Mouse (Mus musculus) T-cell, adult 2 months (primary cell): ENCODE results near the gene Tmprss7.

Experiments
- DNase-seq: peaks from one replicate; pipeline ENCODE4 v3.0.0; 2022; ENCODE audit warnings: low spot score

Tmprss7 gene

GRCm38 (mm10) chr16:45625342-45625741, 68.1 kb downstream of the Tmprss7 start:
- DNase-seq, result no peak

- DNase-seq, result no peak
Observed at GRCm38 (mm10) chr16:45624791-45625190, 68.7 kb downstream of the Tmprss7 start.

DNA sequence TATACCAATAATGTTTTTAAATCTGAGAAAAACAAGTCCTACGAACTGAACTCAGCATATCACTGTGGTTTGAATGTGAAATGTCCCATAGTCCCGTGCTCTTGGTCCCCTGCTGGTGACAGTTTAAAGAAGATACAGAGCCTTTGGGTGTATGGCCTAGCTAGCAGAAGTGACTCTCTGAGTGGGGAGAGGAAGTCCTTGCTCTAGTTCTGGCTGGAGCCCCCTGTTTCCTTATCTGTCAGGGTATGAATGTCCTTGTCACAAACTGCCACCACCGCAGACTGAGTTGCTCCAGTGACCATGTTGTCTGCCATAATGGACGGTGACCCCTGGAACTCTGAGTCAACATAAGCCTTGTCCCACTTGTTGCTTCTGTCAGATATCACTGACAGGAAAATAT, 70.2 kb downstream of the Tmprss7 start:
- no peak for DNase-seq

DNA sequence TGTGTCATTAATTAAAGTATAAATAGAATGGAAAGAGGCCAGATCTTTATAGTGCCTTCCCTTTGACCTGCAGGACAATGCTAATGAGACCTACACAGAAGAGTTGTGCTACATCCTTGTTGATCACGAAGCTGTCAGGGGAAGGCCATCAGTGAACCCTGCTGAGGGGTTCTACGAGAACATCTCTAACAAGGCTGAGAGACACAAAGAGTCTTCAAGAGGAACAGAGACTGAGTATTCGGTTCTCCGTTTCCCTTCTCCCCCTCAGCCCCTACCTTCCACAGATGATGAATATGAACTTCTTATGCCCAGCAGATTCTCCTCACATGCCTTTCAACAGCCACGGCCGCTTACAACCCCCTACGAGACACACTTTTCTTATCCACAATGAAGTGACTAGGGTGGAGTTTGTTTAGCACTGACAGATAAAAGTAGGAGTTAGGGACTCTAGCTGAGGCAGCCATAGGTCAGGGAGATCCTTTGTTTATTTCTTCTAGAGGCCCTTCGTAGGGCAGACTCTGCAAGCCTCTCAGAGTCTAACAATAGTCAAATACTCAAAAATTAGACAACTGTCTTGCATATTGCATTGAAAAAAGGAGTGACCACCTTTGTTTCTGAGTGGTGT, 73.6 kb downstream of the Tmprss7 start:
- no peak for DNase-seq

DNA sequence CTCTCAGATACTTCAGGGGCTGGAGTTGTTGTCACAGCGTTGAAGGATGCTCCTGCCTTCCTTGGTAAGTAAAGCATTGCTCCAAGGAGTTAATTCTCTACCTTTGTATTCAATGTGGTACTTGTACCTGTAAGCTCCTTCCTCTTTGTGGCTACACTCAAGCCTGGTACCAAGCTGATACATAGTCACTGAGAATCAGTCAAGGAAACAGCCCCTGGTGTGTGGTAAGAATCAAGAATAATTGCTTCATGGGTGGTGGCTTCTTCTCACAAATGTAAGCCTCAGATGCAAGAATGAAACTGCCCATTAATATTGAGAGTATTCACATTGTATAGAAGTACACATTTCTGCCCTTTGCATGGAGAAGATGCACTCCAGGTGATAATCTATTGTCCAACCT, 77.5 kb downstream of the Tmprss7 start:
- DNase-seq, result no peak

- DNase-seq, result no peak
Observed at GRCm38 (mm10) chr16:45613247-45613646, 80.2 kb downstream of the Tmprss7 start.

GRCm38 (mm10) chr16:45610267-45610666, 83.2 kb downstream of the Tmprss7 start, which contains the start of gene Gcsam:
Gcsam (plus strand) TSS chr16:45610380.
- no peak for DNase-seq

DNA sequence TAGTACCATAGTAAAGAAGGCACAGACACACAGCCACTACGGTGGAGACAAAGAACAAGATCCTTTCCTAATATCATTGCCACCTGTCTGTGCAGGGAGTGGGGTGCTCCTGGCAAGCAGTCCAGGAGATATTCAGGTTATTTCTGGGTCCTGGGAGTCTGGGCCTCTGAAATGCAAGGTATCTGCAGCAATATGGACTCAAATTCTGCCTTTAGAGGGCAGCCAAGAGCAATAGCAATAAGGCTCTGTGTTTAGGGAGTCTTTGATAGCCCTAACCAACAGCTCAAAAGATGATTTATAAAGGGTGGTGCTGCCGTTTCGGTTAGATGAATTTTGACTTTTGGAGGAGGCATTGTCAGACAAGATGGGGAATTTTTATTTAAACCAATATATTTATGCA, 84.2 kb downstream of the Tmprss7 start:
- no peak for DNase-seq

GRCm38 (mm10) chr16:45608481-45608954, 84.9 kb downstream of the Tmprss7 start:
- no peak for DNase-seq
